Mouse (Mus musculus): ENCODE results near the gene Abcd3.

Abcd3 gene

DNA sequence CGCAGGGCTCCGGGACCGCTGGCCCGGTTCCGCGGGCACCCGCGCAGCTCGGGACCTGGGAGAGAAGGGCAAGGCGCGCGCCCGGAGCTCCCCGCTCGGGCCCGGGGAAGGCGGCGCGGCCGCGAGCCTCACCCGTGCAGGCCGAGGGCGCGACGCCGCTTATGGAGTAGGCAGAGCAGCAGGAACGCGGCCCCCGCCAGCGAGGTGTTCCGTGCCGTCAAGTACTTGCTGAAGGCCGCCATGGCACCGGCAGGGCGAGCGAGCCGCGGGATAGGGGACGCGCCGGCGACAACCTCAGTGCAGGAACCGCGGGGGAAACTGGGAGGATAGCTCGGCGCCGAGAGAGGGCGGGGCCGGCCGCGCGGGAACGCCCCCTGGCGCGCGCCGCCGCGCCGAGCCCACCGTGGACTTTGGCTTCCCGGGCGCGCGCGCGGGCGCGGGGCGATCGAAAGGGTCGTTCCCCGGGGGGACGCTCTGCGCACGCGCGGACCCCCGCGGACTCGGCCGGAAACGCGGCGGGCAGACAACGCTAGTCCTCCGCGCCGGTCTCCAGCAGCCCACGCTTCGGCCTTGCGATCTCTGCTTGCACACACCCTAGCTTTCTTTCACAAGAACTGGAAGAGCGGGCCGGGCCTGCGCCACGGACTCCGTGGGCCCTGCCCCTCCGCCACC is at the start of gene Abcd3:
Abcd3 (minus strand) TSS at position 426 of the 672 bp plus-strand sequence.
- DNase-seq (ENCODE audit: low read depth), result peak; percentile 76

DNA sequence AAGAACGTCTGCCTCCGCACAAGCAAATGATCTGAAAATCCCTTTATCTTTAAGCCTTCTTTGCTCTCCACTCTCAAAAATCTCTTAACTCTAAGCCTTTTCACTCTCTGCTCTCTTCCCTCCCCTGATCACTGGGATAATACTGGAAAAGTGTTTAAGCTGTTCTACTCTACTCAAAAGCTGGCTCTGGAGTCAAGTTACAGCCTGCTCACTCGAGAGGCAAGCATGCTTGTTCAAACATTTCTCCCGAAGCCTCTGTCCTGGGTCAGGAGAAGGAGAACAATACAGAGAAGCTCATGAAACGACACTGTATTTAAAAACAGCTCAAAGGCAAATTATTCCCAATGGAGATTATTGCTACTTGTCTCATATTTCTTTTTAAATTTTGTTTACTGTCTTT is 44.0 kb upstream of the Abcd3 start:
- DNase-seq (ENCODE audit: low read depth), result no peak

DNA sequence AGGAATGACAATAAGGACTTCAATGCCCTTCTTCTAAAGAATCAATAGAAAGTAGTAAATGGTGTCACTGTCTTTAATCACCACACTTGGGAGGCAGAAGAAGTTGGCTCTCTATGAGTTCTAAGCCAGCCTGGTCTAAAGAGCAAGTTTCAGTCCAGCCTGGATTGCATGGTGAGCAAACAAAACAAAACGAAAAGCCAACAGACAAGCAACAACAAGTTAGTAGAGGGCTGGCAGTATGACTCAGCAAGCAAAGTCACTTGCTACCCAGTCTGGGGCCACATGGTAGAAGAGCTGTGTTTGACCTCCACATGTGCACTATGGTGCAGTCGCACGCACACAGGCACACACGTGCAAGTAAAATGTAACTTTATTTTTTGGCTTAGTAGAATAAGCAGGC is 41.0 kb upstream of the Abcd3 start:
- no peak for DNase-seq (ENCODE audit: low read depth)

DNA sequence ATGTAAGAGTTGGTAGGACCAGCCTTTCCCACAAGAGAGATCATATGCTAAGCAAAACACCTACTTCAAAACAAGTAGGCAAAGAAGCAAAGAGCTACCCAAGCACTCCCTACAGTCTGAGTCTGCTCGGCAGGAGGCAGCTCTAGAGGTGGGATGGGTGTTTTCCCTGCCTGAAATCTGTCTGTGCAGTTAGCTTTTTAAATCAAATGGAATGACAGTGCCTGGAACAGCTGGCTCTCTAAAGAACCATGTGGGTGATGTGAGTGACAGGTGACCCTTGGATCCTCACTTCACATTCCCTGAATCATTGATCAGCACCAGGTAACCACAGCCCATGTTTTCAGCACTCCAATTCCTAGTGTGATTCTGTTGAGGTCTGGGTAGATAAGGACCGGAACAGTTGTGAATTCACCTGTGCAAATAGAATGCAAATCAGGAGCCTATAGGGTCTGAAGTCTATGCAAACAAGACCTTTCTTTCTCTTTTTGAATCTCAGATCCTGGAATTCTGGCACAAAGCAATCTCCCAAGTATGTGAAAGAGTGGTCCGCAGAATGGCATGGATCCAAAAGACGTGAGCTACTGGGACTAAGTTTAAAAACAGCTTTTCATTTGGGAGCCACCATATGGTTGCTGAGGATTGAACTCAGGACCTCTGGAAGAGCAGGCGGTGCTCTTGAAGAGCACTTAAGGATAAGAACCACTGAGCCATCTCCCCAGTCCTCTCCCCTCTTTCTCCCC is 38.8 kb upstream of the Abcd3 start:
- no peak for DNase-seq (ENCODE audit: low read depth)

DNA sequence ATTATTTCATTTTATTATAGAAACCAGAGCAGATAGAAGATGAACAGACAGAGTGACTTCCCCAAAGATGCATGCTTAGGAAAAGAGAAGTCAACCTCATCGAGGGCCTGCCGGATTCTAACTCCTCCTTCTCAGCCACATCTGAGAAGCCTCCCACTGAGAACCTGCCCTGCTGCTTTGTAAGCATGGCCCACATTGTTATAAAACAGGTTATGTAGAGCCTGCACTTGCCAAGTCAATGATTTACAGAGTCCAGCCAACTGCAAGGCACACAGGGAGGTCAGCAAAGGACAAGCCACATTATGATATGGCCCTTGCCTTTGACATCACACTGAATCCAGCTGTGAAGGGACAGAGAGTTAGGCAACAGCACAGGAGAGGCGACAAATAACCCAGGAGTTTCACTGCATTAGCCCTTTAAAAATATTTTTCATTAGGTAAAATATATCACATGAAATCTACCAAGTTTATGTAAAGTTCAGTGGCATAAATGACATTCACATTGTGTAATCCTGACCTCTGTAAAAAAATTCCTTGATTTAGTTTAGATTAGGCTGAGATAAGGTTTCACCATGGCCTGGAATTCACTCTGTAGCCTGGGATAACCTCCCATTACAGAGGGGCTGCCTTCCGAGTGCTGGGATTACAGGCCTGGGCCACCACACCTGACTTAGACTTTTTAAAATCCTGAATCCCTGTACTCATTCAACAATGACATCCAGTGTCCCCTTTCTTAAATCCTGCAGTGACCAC is 37.1 kb upstream of the Abcd3 start:
- DNase-seq (ENCODE audit: low read depth), result no peak

DNA sequence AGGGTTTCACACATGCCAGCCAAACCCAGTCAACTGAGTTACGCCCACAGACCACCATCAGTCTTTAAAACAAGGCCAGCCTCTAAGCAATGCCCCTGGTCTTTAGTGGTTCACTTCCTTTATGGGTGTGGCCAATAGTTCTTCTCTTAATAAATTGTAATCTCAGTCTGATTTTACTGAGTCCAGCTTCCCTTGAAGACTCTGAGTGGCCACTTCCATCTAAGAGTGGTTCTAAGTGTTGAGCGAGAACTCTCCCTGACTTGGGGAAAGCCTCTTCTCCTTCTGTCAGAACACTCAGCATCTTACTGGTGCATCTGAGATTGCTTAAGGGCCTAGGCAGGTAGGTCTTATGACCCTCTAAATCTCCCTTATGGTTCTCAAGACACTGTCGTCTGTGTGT is 35.9 kb upstream of the Abcd3 start:
- no peak for DNase-seq (ENCODE audit: low read depth)

DNA sequence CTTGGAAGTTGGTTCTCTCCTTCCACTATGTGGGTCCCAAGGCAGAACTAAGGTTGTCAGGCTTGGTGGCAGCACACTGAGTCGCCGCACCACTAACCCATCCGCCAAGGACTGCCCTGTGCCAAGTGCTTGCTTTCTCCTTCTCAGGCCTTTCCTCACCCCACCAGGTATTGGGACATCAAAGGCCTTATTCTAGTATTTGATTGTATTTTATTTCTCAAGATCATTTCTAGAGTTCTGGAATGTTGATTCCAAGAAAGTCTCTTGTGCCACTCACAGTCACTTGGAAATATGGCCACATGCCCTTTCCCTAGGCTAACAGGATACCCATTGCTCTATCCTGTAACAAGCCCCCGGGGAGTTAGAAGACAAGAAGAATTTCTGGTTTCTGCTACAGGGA is 35.3 kb upstream of the Abcd3 start:
- DNase-seq (ENCODE audit: low read depth), result no peak

DNA sequence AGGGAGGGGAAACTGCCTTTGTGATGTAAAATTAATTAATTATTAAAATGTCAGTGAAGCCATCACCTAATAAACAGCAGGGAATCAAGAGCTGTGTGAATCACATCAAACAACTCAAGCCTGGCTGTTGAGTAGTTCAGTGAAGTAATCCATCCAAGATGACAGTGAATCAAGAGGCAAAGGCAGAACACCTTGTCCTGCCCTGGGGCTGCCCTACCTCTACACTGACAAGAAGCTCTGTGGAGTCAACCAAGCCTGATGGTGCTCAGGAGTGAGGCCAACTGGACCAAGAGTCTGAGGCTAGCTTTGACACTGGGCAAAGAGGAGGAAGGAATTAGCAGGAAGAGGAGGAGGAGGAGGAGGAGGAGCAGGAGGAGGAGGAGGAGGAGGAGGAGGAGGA is 32.2 kb upstream of the Abcd3 start:
- DNase-seq (ENCODE audit: low read depth), result no peak

DNA sequence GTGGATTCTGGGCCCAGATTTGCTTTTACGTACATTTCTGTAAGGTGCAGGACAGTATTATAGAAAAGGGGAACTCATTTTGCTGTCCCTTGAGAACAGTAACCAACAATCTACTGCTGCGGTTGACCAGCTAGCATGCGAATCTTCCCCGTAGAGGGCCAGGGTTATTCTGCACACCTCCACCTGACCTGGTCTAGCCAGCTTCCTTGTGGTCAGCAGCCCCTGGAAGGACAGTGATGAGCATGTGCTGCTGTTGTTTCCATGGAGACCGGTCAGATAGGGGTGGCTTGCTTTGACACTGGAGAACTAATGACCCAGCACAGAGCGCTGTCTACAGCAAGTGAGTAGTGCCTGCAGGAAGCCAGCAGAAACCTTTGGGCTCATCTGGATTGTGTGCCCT is 29.6 kb upstream of the Abcd3 start:
- no peak for DNase-seq (ENCODE audit: low read depth)

DNA sequence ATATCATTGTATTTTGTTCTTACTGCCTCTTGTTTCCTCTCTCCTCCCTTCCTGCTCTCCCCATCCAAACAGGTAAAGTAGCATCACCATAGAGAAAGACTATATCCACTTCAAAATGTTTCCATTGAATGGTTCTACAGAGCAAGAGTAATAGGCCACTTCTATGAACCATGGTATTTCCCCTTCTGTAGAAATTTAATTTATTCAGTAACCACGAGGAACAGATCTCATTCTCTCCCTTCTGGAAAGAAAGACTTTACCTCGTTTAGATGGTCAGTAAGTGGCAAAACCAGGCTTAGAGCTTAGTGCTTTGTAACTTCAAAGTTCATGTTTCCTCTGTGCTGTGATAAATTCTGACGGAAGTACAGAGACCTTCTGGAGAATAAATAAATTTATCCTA is 28.9 kb upstream of the Abcd3 start:
- DNase-seq (ENCODE audit: low read depth), result no peak

DNA sequence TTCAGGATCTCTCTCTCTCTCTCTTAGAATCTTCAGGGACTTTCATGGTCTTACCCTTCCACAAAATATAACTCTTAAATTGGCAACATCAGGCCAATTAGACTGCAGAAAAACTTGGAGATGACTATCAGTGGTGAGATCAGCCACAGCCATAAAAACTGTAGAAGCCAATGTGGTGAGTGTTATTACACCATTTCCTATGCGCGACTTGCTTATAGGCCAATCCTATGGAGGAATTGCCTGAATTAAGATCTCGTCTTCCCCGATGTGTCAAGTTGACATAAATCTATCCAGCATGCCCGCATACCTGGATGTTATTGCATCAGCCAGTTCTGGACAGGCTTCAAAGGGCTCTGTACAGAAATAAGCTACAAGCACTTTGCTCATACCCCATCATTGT is 28.2 kb upstream of the Abcd3 start:
- no peak for DNase-seq (ENCODE audit: low read depth)

DNA sequence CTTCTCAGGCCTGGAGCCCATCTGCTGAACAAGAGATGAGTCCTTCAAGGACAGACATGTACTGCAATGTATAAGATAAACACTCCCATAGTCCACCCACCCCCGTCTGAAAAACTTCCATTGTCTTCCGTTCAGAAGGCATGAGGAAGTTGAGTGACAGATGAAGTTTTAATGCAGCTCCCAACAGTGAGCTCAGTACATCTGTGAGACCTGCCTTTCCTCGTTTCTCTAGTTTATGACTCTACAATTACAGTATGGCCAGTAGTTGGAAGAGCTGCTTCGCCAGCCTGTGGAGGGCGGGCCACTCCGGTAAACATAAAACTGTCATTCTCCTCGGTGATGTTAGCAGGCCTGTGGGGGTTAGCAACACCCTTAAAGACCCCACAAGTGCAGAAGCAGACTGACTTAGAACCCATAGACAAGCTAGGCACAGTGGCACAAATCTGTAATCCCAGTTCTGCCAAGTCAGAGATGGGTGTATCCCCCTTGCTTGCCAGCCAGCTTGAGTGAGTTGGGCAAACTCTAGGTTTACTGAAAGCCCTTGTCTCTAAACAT is 27.3 kb upstream of the Abcd3 start:
- DNase-seq (ENCODE audit: low read depth), result no peak

DNA sequence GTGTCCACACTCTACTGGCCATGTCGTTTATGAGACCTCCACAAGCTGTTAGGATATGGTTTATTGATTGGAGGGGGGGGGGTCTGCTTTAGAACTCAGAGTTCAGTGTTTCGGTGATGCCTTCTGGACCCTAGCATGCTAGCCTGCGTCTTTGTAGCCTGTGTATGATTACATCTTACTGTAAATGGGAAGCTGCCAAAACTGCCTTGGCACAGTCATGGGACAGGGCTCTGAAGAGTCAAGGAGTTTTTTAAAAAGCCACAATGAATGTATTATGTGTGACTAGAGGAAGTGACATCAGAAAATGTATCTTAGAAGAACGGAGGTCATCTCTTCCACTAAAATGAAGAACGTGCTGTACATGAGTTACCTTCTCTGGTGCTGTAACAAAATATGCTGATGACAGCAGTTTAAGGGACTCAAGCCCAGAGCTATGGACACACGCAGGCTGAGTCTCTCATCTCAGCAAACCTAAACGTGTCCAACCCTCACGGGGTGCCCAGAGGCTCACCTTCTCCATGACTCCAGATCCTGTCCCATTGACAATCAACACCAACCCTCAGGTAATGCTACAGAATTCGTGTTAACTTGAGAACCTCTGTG is 26.4 kb upstream of the Abcd3 start:
- DNase-seq (ENCODE audit: low read depth), result no peak

DNA sequence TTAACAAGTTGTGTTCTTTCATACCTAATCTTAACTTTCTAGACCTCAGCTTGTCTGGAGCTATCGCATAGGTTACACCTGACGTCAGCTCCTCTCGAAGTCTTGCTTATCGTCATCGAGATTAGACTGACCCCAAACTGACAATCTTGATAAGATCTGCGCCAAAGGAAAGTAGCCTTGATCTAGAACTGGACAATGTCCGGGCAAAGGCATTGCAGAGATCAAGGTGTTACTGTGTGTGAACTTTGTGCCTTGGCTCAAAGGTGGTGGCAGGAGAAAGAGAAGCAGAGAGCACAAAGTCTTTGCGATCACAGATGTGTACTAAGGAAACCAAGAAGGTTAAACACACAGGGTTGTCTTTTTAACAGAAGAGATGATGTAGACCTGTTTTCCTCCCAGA is 25.2 kb upstream of the Abcd3 start:
- no peak for DNase-seq (ENCODE audit: low read depth)

DNA sequence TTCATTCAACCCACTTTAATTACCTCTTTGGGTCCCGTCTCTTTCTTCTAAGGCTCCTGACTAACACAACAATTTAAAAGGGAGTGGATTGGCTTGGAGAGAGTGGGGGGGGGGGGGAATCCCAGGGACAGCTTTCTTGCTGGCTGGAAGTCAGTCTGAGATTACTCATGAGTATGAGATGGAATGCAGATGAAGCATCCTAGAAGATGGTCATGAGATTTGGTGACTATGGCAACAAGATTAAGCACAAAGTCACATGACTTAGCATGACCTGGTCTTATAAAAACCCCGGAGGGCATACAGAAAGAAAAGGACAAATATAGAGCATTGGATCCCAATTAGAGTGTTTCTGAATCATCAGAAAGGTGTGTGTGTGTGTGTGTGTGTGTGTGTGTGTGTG is 19.6 kb upstream of the Abcd3 start:
- DNase-seq (ENCODE audit: low read depth), result no peak

DNA sequence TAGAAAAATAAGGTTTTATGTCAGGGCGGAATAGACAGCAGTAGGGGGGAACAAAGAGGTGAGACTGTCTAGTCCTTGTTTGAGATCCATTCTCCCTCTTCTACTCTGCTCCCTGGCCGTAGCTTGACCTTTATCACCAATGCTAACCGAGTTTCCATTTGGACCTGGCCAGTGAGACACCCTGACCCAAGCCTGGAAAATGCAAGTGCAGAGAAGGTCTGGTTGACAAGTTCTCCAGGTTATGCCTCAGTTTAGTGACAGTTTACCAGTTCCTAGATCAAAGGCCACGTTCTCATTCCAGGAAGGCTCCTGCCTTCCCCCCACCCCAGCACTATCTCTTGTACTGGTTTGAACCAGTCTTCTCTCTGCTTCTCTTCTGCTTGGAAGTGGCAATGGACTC is 19.1 kb upstream of the Abcd3 start:
- DNase-seq (ENCODE audit: low read depth), result no peak

DNA sequence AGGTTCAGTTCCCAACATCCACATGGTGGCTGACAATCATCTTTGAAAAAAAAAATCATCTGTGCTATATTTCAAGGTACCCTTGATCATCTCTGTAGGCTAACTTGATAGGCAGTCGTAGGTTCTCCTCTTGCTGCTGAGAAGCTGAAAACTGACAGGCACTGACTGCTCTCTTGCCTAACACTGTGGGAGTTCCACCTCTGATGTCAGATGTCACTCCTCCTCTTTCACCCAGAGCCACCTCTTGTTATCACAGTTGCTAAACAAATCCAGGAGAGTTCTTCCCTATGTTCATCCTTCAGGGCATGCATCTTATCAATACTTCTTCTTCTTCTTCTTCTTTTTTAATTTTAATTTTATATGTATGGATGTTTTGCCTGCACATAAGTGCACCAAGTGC is 10.0 kb upstream of the Abcd3 start:
- no peak for DNase-seq (ENCODE audit: low read depth)

DNA sequence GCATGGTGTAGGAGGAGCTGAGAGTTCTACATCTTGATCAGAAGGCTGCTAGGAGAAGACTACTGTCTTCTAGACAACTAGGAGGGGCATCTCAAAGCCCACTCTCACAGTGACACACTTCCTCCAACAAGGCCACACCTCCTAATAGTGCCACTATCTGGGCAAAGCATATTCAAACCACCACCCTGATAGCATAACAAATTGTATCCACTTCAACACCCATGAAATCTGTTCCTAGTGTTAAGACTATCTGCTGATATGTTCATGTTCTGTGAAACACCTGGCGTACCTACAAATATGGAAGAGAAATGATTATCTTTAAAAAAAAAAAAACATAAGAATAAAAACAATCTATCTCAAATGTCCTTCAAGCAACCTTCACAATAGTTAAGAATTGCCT is 9.2 kb upstream of the Abcd3 start:
- no peak for DNase-seq (ENCODE audit: low read depth)

DNA sequence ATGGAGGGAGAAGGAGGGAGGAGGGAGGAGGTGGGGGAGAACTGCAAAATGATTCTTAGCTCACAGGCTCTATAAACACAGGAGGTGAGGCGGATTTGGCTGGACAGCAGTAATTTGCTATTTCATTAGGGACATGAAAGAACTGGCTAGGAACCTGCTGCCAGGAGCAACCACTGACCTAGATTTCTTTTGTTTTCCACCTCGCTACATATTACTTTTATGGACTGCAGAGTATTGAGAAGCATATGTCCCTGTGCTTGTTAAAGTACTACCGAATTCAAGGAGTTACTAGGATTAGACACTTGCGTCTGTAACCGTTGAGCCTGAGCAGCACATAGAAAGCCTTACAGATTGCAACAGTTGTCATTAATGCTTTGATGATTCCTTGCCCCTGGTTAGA is 7.5 kb upstream of the Abcd3 start:
- no peak for DNase-seq (ENCODE audit: low read depth)

DNA sequence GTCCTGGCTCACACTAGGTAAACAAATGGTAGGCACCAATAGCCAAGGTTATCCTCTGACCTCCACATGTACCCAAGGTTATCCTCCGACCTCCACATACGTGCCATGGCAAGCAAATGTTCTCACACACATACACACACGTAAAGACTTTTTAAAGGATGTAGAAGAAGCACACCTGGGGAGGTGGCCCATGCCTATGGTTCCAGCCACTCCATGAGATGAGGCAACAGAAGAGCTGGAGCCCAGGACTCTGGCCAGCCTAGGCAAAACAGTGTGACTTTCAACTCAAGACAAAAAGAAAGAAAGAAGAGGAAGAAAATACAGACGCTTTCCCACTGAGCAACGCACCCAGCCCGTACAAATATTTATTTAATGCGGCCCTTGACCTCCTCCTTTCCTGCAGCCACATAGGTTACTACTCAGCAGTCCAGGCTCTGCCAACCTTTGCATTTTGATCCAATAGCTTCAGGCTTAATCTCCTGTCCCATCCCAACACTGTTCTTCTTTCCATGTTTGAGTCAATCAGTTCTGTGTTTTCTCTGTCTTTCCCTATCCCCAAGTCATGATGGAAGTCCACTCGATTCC is 6.5 kb upstream of the Abcd3 start:
- no peak for DNase-seq (ENCODE audit: low read depth)

DNA sequence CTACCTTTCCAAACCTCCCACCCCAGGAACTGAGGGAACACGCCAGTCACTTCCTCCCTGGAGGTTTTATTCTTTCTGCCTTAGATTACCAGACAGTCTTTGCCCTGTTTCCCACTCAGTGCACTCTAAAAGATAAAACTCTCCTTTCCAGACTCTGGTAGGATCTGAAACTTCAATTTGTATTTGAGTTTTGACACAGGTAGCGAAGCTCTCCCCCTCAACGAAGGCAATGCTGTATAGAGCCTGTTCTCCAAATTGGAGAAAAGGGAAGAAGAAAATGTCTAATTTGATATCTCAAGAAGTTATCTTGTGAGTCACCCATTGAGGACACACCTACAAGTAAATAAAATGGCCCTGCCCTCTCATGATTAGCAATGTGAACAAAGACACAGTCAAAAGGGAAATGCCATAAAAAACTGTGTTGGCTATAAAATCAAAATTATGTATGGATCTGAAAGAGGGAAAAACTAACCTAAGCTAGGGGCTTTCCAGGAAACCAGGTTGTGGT is 4.6 kb upstream of the Abcd3 start:
- no peak for DNase-seq (ENCODE audit: low read depth)
